Mouse (Mus musculus) forebrain, embryonic 10.5 days (tissue): ENCODE measurements around the gene Dctn3. TPM values are rescaled to one million over a fixed set of nuclear protein-coding genes. Genes with fewer than 3 reads are reported as not detected.
A peak's percentile ranks its signal among the peaks of the same experiment; 100 is the strongest.
"Not testable (repeated sequence)": the region's sequence is repeated elsewhere in the genome, so short reads cannot be mapped to it uniquely, and the experiment has no call there.

Experiments used
- DNase-seq: peaks from one replicate; pipeline ENCODE4 v3.0.0-alpha.2; 2017; ENCODE audit warnings: low spot score; ENCODE audit errors: extremely low spot score
- H3K27ac ChIP-seq: fragments of 300-500 bp; sonication (generic); 2 replicates; pipeline ENCODE4 v1.5.1; 2016; ENCODE audit warnings: mild to moderate bottlenecking
- H3K27me3 ChIP-seq: fragments of 300-500 bp; sonication (generic); 2 replicates; pipeline ENCODE4 v1.6.1; 2016; ENCODE audit warnings: mild to moderate bottlenecking; ENCODE audit not compliant: poor library complexity, severe bottlenecking
- H3K36me3 ChIP-seq: fragments of 300-500 bp; sonication (generic); replicated peaks from 2 replicates; pipeline ENCODE4 v1.6.1; 2016; ENCODE audit warnings: mild to moderate bottlenecking, moderate library complexity
- H3K4me1 ChIP-seq: fragments of 300-500 bp; sonication (generic); 2 replicates; pipeline ENCODE4 v1.6.1; 2016
- H3K4me3 ChIP-seq: fragments of 300-500 bp; sonication (generic); 2 replicates; pipeline ENCODE4 v1.5.1; 2016; ENCODE audit warnings: mild to moderate bottlenecking, moderate library complexity
- H3K9me3 ChIP-seq: fragments of 300-500 bp; sonication (generic); 2 replicates; pipeline ENCODE4 v1.6.1; 2016; ENCODE audit warnings: mild to moderate bottlenecking, moderate library complexity
- WGBS: fragments of 180-500 bp; shearing (Covaris S2); methylation state at CpG from one replicate; pipeline ENCODE4 v1.1.7; 2016; 5-methylcytosine and 5-hydroxymethylcytosine counted together
- polyA plus RNA-seq: library from polyadenylated mRNA; unstranded; fragments of >200 nt; fragmentation: Nextera tagmentation; extraction: Ambion mirVana; gene quantifications from 2 replicates; pipeline ENCODE4 v1.2.1, GENCODE M21; 2016

Gene Dctn3
- polyA plus RNA-seq, 1 experiment from 2014 or later, result 141 TPM

DNA sequence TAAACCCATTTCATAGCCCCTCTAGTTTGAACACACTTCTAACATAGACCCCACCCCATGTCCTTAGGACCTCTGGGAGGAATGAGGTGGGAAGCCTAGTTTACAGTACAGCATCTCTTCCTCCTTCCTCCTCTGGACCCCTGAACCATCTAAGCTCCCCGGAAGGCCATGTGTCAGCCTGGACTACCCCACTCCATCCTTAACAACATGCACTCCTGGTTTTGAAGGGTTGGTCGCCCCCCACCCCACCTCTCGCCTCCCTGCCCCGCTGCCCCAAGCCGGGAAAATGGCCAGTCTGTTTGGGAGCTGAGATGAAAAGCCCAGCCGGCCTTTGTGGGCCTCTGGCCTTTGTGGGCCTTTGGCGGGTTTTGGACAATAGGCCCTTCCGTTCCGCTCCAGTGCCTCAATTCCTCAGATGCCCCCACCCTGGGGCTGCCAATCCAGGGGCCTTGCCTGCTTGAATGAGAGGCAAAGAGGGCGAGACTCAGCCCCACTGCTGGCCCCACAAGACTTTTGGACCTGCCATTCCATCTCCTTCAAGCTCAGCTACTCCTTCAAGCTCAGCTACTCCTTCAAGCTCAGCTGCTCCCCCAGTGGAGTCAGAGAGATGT, 37.0 kb downstream of the Dctn3 start:
- H3K4me3 ChIP-seq, H3K27me3 ChIP-seq, H3K9me3 ChIP-seq: not testable (repeated sequence)
- peak; percentile 76 for DNase-seq
- peaks cover 12% of the 10 kb centered on the region for H3K36me3 ChIP-seq
- H3K27ac ChIP-seq, result peak overlapping the region; percentile 79
- peaks cover 72% of the 10 kb centered on the region for H3K4me1 ChIP-seq
- 10% methylated on average over 10 of the region's 10 CpGs for WGBS

DNA sequence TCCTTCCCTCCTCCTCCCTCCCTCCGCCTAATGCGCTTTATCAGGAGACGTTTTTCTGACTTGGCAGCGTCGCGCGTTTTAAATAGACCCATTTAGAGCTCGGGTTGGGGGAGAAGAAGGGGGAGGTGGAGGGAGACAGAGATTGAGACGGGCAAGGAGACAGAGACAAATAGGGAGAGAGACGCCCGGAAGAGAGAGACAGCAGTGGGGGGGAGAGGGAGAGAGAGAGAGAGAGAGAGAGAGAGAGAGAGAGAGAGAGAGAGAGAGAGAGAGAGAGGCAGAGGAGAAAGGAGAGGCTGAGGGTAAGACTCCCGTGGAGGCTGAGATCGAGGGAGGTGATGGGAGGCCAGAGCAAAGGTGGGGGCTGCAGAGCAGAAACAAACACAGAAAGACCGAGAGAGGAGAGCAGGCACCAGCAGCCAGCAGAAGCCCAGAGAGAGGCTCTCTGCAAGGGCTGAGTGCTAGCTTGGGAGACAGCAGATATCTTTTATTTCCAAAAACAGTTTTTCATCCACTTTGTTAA, 38.0 kb downstream of the Dctn3 start:
- H3K4me1 ChIP-seq, result peaks cover 80% of the 10 kb centered on the region

DNA sequence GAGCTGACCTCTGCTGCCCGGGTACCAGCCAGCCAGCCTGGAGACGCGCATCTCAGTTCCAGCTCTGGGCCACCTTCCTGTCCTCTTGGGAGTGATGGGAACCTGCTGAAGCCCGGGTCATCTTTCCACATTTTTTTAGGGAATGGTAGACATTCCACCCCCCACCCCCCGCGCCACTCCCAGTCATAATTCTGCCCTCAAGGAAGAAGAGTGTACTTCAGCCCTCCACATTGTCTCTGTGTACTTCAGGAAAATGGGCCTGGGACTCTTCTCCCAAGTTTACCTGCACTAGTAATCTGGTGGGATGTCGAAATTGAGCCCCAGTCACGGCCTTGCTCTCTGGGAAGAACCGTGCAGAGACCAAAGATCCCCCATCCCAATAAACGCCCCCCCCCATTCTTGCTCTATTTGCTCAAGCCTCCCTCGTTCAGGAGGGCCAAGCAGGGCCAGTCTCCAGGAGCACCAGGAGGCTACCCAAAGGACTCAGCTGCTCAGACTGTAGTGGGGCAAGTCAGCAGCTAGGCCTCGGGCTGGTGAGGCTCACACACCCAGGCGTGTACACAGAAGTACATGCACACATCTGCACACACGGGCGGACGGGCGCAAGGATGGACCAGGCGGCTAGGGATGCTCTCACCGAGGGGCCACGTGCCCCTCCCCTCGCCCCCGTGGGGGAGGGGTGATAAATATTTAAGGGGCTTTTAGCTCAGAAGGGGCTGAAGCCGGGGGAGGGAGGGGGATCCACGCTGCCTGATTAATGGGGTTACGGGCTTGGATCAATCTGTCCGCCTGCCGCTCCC, 38.6 kb downstream of the Dctn3 start:
- H3K27me3 ChIP-seq, result peaks cover 13% of the 10 kb centered on the region

More for the DNA sequence above, 38.0 kb downstream of the Dctn3 start:
- H3K4me3 ChIP-seq, result peak overlapping the region; percentile 27; the same call in 1 of the 2 replicates
- peaks cover 20% of the 10 kb centered on the region for H3K36me3 ChIP-seq
- H3K27ac ChIP-seq, result peak overlapping the region; percentile 85
- not testable (repeated sequence) for DNase-seq, H3K27me3 ChIP-seq, H3K9me3 ChIP-seq
- WGBS, result under 1% methylated on average over 10 of the region's 14 CpGs

DNA sequence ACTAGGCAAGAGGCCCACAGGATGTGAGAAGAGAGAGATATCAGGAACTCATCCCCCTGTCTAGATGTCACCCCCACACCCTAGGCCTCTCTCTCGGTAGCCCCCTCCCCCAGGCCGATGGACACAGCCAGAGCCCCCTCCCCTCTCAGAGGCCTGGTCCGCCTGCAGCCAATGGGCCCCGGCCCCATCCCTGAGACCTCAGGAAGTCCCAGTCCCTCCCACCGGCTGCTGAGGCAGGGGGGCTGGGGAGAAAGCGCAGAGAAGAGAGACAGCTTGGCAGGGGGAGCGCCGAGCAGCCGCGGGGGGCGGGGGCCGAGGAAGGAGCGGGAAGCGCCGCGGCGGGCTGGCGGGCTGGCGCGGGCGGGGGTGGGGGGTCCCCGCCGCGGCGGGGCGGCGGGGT, 39.7 kb downstream of the Dctn3 start:
- Histone ChIP-seq H3K27ac (peak overlapping the region; percentile 78; the same call in 1 of the 2 replicates), H3K4me1 (peaks cover 83% of the 10 kb centered on the region), H3K4me3 (peak overlapping the region; percentile 42), H3K27me3 (peaks cover 14% of the 10 kb centered on the region), H3K36me3 (peaks cover 37% of the 10 kb centered on the region)
- not testable (repeated sequence) for DNase-seq, H3K9me3 ChIP-seq
- WGBS, result 0% methylated on average over 7 of the region's 27 CpGs

More for the DNA sequence above, 38.6 kb downstream of the Dctn3 start:
- Histone ChIP-seq H3K4me3 (peak overlapping the region; percentile 32; the same call in 1 of the 2 replicates), H3K4me1 (peaks cover 82% of the 10 kb centered on the region), H3K36me3 (peaks cover 26% of the 10 kb centered on the region), H3K27ac (peak overlapping the region; percentile 85)
- not testable (repeated sequence) for H3K9me3 ChIP-seq, DNase-seq
- WGBS, result under 1% methylated on average over 26 of the region's 27 CpGs

DNA sequence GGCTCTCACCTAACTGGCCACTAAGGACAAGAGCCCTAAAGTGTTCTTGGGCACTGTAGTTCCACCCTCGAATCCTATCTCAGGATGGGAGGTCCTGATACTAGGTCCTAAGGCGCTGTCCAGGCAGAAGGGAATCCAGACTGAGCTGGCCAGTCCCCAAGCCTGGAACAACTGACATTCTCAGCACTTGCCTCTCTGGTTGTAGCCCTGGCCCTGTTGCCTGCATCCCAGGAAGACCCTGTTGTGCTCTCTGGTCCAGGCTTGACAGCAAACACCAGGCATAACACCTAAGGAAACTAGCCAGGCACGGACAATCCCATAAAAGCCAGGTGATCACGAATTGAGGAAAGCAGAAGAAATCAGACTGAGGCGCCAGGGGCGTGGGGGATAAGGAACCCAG, 40.2 kb downstream of the Dctn3 start:
- Histone ChIP-seq H3K27me3 (peaks cover 16% of the 10 kb centered on the region), H3K9me3 (no peaks in the 10 kb centered on the region), H3K36me3 (peaks cover 39% of the 10 kb centered on the region), H3K4me3 (peak overlapping the region; percentile 42; the same call in 1 of the 2 replicates), H3K4me1 (peaks cover 87% of the 10 kb centered on the region), H3K27ac (peak overlapping the region; percentile 70)
- DNase-seq, result no peak
- WGBS, result 17% methylated on average over 6 of the region's 6 CpGs

- peaks cover 87% of the 10 kb centered on the region for H3K4me1 ChIP-seq
- peak overlapping the region; percentile 70; the same call in 1 of the 2 replicates for H3K27ac ChIP-seq
- no peak overlapping the region for H3K4me3 ChIP-seq
- no peaks in the 10 kb centered on the region for H3K9me3 ChIP-seq
- peaks cover 47% of the 10 kb centered on the region for H3K36me3 ChIP-seq
- H3K27me3 ChIP-seq, result peaks cover 24% of the 10 kb centered on the region
- WGBS, result 86% methylated on average over 10 of the region's 10 CpGs
- DNase-seq, result no peak
Observed at GRCm38 (mm10) chr4:41681947-41682346, 41.0 kb downstream of the Dctn3 start.

DNA sequence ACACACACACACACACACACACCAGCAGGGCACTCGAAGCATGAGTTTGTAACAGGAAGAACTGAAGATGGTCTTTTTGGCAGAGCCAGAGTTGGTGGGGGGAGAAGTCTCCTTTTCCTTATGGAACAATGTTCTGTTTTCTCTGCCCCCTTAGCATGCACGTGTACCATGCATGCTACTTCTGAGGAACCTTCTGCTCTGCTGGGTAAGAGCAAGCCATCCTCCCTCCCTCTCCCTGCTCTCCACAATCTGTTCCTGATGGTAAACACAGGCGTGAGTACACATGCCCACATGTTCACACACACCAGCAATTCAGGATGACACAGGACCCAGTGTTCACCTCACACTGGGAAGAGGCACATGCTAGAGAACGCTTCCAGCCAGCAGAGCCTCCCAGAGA, 41.8 kb downstream of the Dctn3 start:
- Histone ChIP-seq H3K4me3 (no peak overlapping the region), H3K9me3 (no peaks in the 10 kb centered on the region), H3K4me1 (peaks cover 87% of the 10 kb centered on the region), H3K27me3 (peaks cover 32% of the 10 kb centered on the region), H3K27ac (peak overlapping the region; percentile 12; the same call in 1 of the 2 replicates), H3K36me3 (peaks cover 54% of the 10 kb centered on the region)
- DNase-seq, result no peak
- 81% methylated on average over 4 of the region's 4 CpGs for WGBS

GRCm38 (mm10) chr4:41679291-41679690, 43.7 kb downstream of the Dctn3 start:
- DNase-seq, result no peak
- H3K9me3 ChIP-seq, result no peaks in the 10 kb centered on the region
- peaks cover 70% of the 10 kb centered on the region for H3K36me3 ChIP-seq
- peak overlapping the region; percentile 76 for H3K27ac ChIP-seq
- WGBS, result 90% methylated on average over 1 of the region's 2 CpGs
- peaks cover 44% of the 10 kb centered on the region for H3K27me3 ChIP-seq
- H3K4me1 ChIP-seq, result peaks cover 92% of the 10 kb centered on the region
- H3K4me3 ChIP-seq, result no peak overlapping the region

- DNase-seq, result no peak
- Histone ChIP-seq H3K9me3 (no peaks in the 10 kb centered on the region), H3K4me1 (peaks cover 92% of the 10 kb centered on the region), H3K27ac (peak overlapping the region; percentile 76), H3K36me3 (peaks cover 74% of the 10 kb centered on the region), H3K27me3 (peaks cover 48% of the 10 kb centered on the region), H3K4me3 (no peak overlapping the region)
- 83% methylated on average over 6 of the region's 6 CpGs for WGBS
Observed at GRCm38 (mm10) chr4:41678863-41679262, 44.1 kb downstream of the Dctn3 start.

- H3K27me3 ChIP-seq, result peaks cover 56% of the 10 kb centered on the region
- H3K36me3 ChIP-seq, result peaks cover 80% of the 10 kb centered on the region
- no peak overlapping the region; the same call in 1 of the 2 replicates for H3K4me3 ChIP-seq
- H3K4me1 ChIP-seq, result peaks cover 97% of the 10 kb centered on the region
- DNase-seq, result no peak
- WGBS, result 50% methylated on average over 13 of the region's 13 CpGs
- peak overlapping the region; percentile 77 for H3K27ac ChIP-seq
- H3K9me3 ChIP-seq, result no peaks in the 10 kb centered on the region
Observed at GRCm38 (mm10) chr4:41677006-41677629, 45.9 kb downstream of the Dctn3 start.

GRCm38 (mm10) chr4:41676248-41677005, 46.5 kb downstream of the Dctn3 start:
- WGBS, result 76% methylated on average over 17 of the region's 17 CpGs
- Histone ChIP-seq H3K27ac (peak overlapping the region; percentile 77), H3K4me1 (peaks cover 99% of the 10 kb centered on the region), H3K4me3 (no peak overlapping the region), H3K36me3 (peaks cover 80% of the 10 kb centered on the region), H3K9me3 (no peaks in the 10 kb centered on the region), H3K27me3 (peaks cover 52% of the 10 kb centered on the region)
- no peak for DNase-seq

- WGBS, result 60% methylated on average over 19 of the region's 19 CpGs
- no peak for DNase-seq
Observed at GRCm38 (mm10) chr4:41673186-41673585, 49.8 kb downstream of the Dctn3 start.

More at GRCm38 (mm10) chr4:41673186-41673585, 49.8 kb downstream of the Dctn3 start:
- peaks cover 98% of the 10 kb centered on the region for H3K4me1 ChIP-seq
- no peak overlapping the region for H3K4me3 ChIP-seq
- H3K9me3 ChIP-seq, result no peaks in the 10 kb centered on the region
- H3K36me3 ChIP-seq, result peaks cover 86% of the 10 kb centered on the region
- H3K27me3 ChIP-seq, result peaks cover 58% of the 10 kb centered on the region
- H3K27ac ChIP-seq, result peak overlapping the region; percentile 89
